Mouse (Mus musculus) layer of hippocampus, adult 9-11 months (tissue): ENCODE measurements at regions not wholly inside any gene's neighbourhood (a gene's known extent, or its start where the extent isn't known, plus 50 kb on each side); places are given as distances from the start of the nearest gene placed in this dataset.

Experiments used
- DNase-seq: peaks from one replicate; pipeline ENCODE4 v3.0.0; 2022

GRCm38 (mm10) chr2:134126988-134127387, 427.2 kb downstream of the Hao1 start:
- DNase-seq, result no peak

GRCm38 (mm10) chr2:134107286-134107685, 446.9 kb downstream of the Hao1 start:
- DNase-seq, result no peak

GRCm38 (mm10) chr2:134088374-134088773, 465.8 kb downstream of the Hao1 start:
- no peak for DNase-seq

GRCm38 (mm10) chr2:134080148-134080547, 474.0 kb downstream of the Hao1 start:
- no peak for DNase-seq

GRCm38 (mm10) chr2:134077953-134078352, 476.2 kb downstream of the Hao1 start:
- DNase-seq, result no peak

- DNase-seq, result no peak
These were observed 486.2 kb downstream of the Hao1 start for GRCm38 (mm10) chr2:134067910-134068335.

GRCm38 (mm10) chr2:134067404-134067803, 486.8 kb downstream of the Hao1 start:
- no peak for DNase-seq

GRCm38 (mm10) chr2:134059916-134060618, 494.1 kb downstream of the Hao1 start:
- DNase-seq, result no peak

- no peak for DNase-seq
These were observed 484.5 kb downstream of the Bmp2 start for GRCm38 (mm10) chr2:134036359-134036874.

- DNase-seq, result peak; percentile 3
These were observed 477.9 kb downstream of the Bmp2 start for GRCm38 (mm10) chr2:134029631-134030414.

- no peak for DNase-seq
These were observed 477.2 kb downstream of the Bmp2 start for GRCm38 (mm10) chr2:134029153-134029552.

GRCm38 (mm10) chr2:134017109-134017508, 465.1 kb downstream of the Bmp2 start:
- DNase-seq, result no peak

GRCm38 (mm10) chr2:134003146-134003545, 451.2 kb downstream of the Bmp2 start:
- peak; percentile 9 for DNase-seq

GRCm38 (mm10) chr2:133994742-133995141, 442.8 kb downstream of the Bmp2 start:
- DNase-seq, result no peak

GRCm38 (mm10) chr2:133994337-133994736, 442.4 kb downstream of the Bmp2 start:
- DNase-seq, result no peak

- DNase-seq, result no peak
These were observed 435.7 kb downstream of the Bmp2 start for GRCm38 (mm10) chr2:133987671-133988070.
